Mouse (Mus musculus): Measurements from ENCODE around the gene Pkp1.

DNA sequence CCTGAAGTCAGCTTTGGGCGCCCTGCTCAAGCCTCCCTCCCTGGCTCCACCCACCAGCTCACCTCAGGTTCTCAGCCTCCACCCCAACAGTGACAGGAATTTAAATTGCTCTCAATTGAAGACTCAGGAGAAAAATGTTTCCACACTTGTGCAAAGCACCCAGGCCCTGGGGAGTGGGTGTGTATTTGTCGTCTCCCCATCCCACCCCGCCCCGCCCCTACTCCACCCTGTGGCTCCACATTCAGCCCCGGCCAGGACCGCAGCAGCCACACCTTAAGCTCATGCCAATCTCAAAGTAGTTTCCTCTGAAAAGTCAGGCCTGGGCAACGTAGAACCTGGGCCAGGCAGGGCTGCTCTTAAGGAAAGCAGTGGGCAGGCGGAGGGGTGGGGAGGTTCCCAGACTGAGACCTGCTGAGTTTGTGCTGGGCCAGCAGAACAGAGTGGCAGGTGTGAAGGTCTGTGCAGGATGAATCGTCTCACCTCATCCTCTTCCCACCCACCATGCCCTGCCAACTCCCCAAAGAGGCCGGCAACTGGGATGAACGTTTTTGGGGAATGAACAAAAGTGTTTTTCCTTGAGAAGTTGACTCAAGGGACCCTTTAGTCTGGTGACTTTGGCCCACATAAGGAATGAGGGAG lies 61.8 kb downstream of the Pkp1 start:
- TF ChIP-seq CTCF (IDR thresholded peaks at IDR 0.05; ENCODE audit: low read depth, low read length), result no peak
- no peak for TF ChIP-seq GATA1 (IDR thresholded peaks at IDR 0.05; ENCODE audit: borderline replicate concordance, low read length)
- no peak for TF ChIP-seq GATA2 (IDR thresholded peaks at IDR 0.05; ENCODE audit: borderline replicate concordance, low read depth, low read length)
- no peak for TF ChIP-seq TAL1 (conservative IDR thresholded peaks at IDR 0.05; ENCODE audit: low read depth, low read length)
- no peak for TF ChIP-seq POLR2AphosphoS5 (IDR thresholded peaks at IDR 0.05; ENCODE audit: insufficient replicate concordance, low read depth, low read length)
